Mouse (Mus musculus): ENCODE results near the gene 1700003E16Rik. TPM values are rescaled to one million over a fixed set of nuclear protein-coding genes. Genes with fewer than 3 reads are reported as not detected.

The 1700003E16Rik gene
- polyA plus RNA-seq, 1 experiment from 2014 or later, result 0.77 TPM

GRCm38 (mm10) chr6:83208050-83208400, 51.8 kb downstream of the 1700003E16Rik start:
- no peak for ATAC-seq (ENCODE audit: insufficient number of reproducible peaks, insufficient read depth, low FRiP score, low read depth)
- 83% methylated on average over 2 of the region's 2 CpGs for WGBS
- H3K9me3 ChIP-seq (ENCODE audit: control insufficient read depth, low read depth, low read length), result no peaks in the 10 kb centered on the region
- no peak overlapping the region for H3K4me3 ChIP-seq (ENCODE audit: low read depth, low read length)
- H3K36me3 ChIP-seq (ENCODE audit: control insufficient read depth, insufficient read depth, low read length), result no peaks in the 10 kb centered on the region
- no peaks in the 10 kb centered on the region for H3K27me3 ChIP-seq (ENCODE audit: control insufficient read depth, insufficient read depth, low read length)
- peaks cover 11% of the 10 kb centered on the region; the same call in 1 of the 2 replicates for H3K4me1 ChIP-seq (ENCODE audit: control insufficient read depth, insufficient read depth, low read length)
- no peak overlapping the region for H3K9ac ChIP-seq (replicated peaks; ENCODE audit: low read depth, low read length)
- no peak overlapping the region for H3K27ac ChIP-seq (ENCODE audit: low read length)
- no peak overlapping the region for H3K4me2 ChIP-seq (replicated peaks; ENCODE audit: low read depth, low read length)

GRCm38 (mm10) chr6:83210495-83210894, 54.3 kb downstream of the 1700003E16Rik start:
- Histone ChIP-seq H3K9me3 (ENCODE audit: control insufficient read depth, low read depth, low read length) (no peaks in the 10 kb centered on the region), H3K27ac (ENCODE audit: low read length) (0 out of 2 replicates have a peak overlapping the region, but pooled peaks have one; percentile 10), H3K4me3 (ENCODE audit: low read depth, low read length) (no peak overlapping the region), H3K4me2 (replicated peaks; ENCODE audit: low read depth, low read length) (no peak overlapping the region), H3K36me3 (ENCODE audit: control insufficient read depth, insufficient read depth, low read length) (no peaks in the 10 kb centered on the region), H3K4me1 (ENCODE audit: control insufficient read depth, insufficient read depth, low read length) (peaks cover 11% of the 10 kb centered on the region; the same call in 1 of the 2 replicates), H3K9ac (replicated peaks; ENCODE audit: low read depth, low read length) (no peak overlapping the region), H3K27me3 (ENCODE audit: control insufficient read depth, insufficient read depth, low read length) (no peaks in the 10 kb centered on the region)
- 8% methylated on average over 2 of the region's 2 CpGs for WGBS
- 0 out of 2 replicates have a peak, but pooled peaks have one; percentile 20 for ATAC-seq (ENCODE audit: insufficient number of reproducible peaks, insufficient read depth, low FRiP score, low read depth)

DNA sequence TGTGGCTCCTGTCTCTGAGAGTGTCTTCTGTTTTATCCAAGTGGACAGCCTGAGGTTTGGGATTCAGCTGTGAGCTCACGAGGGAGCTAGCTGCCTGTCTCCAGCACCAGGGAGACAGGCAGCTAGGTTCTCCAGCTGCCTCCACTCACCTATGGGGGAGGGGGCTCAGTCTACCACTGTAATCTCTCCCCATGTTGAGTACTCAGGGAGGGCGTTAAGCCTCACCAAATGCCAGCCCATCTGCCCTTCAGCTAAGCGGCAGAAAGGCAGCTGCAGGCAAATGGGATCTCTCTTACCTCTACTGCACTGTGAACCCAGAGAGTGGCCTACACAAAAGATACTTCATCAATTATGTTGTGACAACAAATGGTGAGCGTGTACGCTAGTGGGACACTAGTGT, 55.3 kb downstream of the 1700003E16Rik start:
- Histone ChIP-seq H3K4me1 (ENCODE audit: control insufficient read depth, insufficient read depth, low read length) (peaks cover 8% of the 10 kb centered on the region; the same call in 1 of the 2 replicates), H3K9ac (replicated peaks; ENCODE audit: low read depth, low read length) (no peak overlapping the region), H3K27me3 (ENCODE audit: control insufficient read depth, insufficient read depth, low read length) (no peaks in the 10 kb centered on the region), H3K36me3 (ENCODE audit: control insufficient read depth, insufficient read depth, low read length) (no peaks in the 10 kb centered on the region), H3K4me2 (replicated peaks; ENCODE audit: low read depth, low read length) (no peak overlapping the region; the same call in 1 of the 2 replicates), H3K9me3 (ENCODE audit: control insufficient read depth, low read depth, low read length) (no peaks in the 10 kb centered on the region), H3K27ac (ENCODE audit: low read length) (peak overlapping the region; percentile 7; the same call in 1 of the 2 replicates), H3K4me3 (ENCODE audit: low read depth, low read length) (no peak overlapping the region)
- 9% methylated on average over 5 of the region's 5 CpGs for WGBS
- ATAC-seq (ENCODE audit: insufficient number of reproducible peaks, insufficient read depth, low FRiP score, low read depth), result no peak; the same call in 1 of the 2 replicates

Other genes starting within 250 kb of the 1700003E16Rik start
- gene Sema4f, start 216.6 kb upstream of the 1700003E16Rik start, polyA plus RNA-seq (2014; fragmentation: Nextera tagmentation; extraction: Ambion mirVana), result 1.8 and 1.9 TPM in 2 replicates
- 0.35 and 0.87 TPM in 2 replicates for gene M1ap, start 209.5 kb upstream of the 1700003E16Rik start, polyA plus RNA-seq (2014; fragmentation: Nextera tagmentation; extraction: Ambion mirVana)
- gene Dok1, start 122.9 kb upstream of the 1700003E16Rik start, polyA plus RNA-seq (2014; fragmentation: Nextera tagmentation; extraction: Ambion mirVana), result 8.5 and 9.7 TPM in 2 replicates
- gene Loxl3, start 122.2 kb upstream of the 1700003E16Rik start, polyA plus RNA-seq (2014; fragmentation: Nextera tagmentation; extraction: Ambion mirVana), result 15.6 and 16.2 TPM in 2 replicates
- 135 and 154 TPM in 2 replicates for gene Aup1, start 101.9 kb upstream of the 1700003E16Rik start, polyA plus RNA-seq (2014; fragmentation: Nextera tagmentation; extraction: Ambion mirVana)
- gene Htra2, start 101.1 kb upstream of the 1700003E16Rik start, polyA plus RNA-seq (2014; fragmentation: Nextera tagmentation; extraction: Ambion mirVana), result 40.3 and 41.0 TPM in 2 replicates
- 4.2 and 4.5 TPM in 2 replicates for gene Dqx1, start 98.6 kb upstream of the 1700003E16Rik start, polyA plus RNA-seq (2014; fragmentation: Nextera tagmentation; extraction: Ambion mirVana)
- gene Tlx2, start 86.1 kb upstream of the 1700003E16Rik start, polyA plus RNA-seq (2014; fragmentation: Nextera tagmentation; extraction: Ambion mirVana), result 8.4 and 9.2 TPM in 2 replicates
- 33.0 and 38.8 TPM in 2 replicates for gene Pcgf1, start 78.5 kb upstream of the 1700003E16Rik start, polyA plus RNA-seq (2014; fragmentation: Nextera tagmentation; extraction: Ambion mirVana)
- 1.2 and 1.8 TPM in 2 replicates for gene Lbx2, start 70.0 kb upstream of the 1700003E16Rik start, polyA plus RNA-seq (2014; fragmentation: Nextera tagmentation; extraction: Ambion mirVana)
- gene Ccdc142, start 54.8 kb upstream of the 1700003E16Rik start, polyA plus RNA-seq (2014; fragmentation: Nextera tagmentation; extraction: Ambion mirVana), result 2.0 and 3.5 TPM in 2 replicates
- 1.7 and 2.0 TPM in 2 replicates for gene Gm42688, start 54.8 kb upstream of the 1700003E16Rik start, polyA plus RNA-seq (2014; fragmentation: Nextera tagmentation; extraction: Ambion mirVana)
- 114 and 129 TPM in 2 replicates for gene Mrpl53, start 47.4 kb upstream of the 1700003E16Rik start, polyA plus RNA-seq (2014; fragmentation: Nextera tagmentation; extraction: Ambion mirVana)
- gene Mogs, start 40.9 kb upstream of the 1700003E16Rik start, polyA plus RNA-seq (2014; fragmentation: Nextera tagmentation; extraction: Ambion mirVana), result 24.4 and 31.2 TPM in 2 replicates
- gene Wbp1, start 34.8 kb upstream of the 1700003E16Rik start, polyA plus RNA-seq (2014; fragmentation: Nextera tagmentation; extraction: Ambion mirVana), result 91.3 and 99.6 TPM in 2 replicates
- 13.6 and 16.5 TPM in 2 replicates for gene Ino80b, start 31.0 kb upstream of the 1700003E16Rik start, polyA plus RNA-seq (2014; fragmentation: Nextera tagmentation; extraction: Ambion mirVana)
- gene Rtkn, start 20.9 kb upstream of the 1700003E16Rik start, polyA plus RNA-seq (2014; fragmentation: Nextera tagmentation; extraction: Ambion mirVana), result 18.8 and 19.2 TPM in 2 replicates
- 5.3 and 5.8 TPM in 2 replicates for gene Wdr54, start within 50 bp of the 1700003E16Rik start, polyA plus RNA-seq (2014; fragmentation: Nextera tagmentation; extraction: Ambion mirVana)
- 70.4 and 73.9 TPM in 2 replicates for gene Dctn1, start 9.5 kb downstream of the 1700003E16Rik start, polyA plus RNA-seq (2014; fragmentation: Nextera tagmentation; extraction: Ambion mirVana)
- 0.34 and 0.38 TPM in 2 replicates for gene Slc4a5, start 63.4 kb downstream of the 1700003E16Rik start, polyA plus RNA-seq (2014; fragmentation: Nextera tagmentation; extraction: Ambion mirVana)
- gene Mthfd2, start 169.5 kb downstream of the 1700003E16Rik start, polyA plus RNA-seq (2014; fragmentation: Nextera tagmentation; extraction: Ambion mirVana), result 32.4 and 34.3 TPM in 2 replicates
- gene Mob1a, start 169.6 kb downstream of the 1700003E16Rik start, polyA plus RNA-seq (2014; fragmentation: Nextera tagmentation; extraction: Ambion mirVana), result 78.5 and 81.2 TPM in 2 replicates
- 118 and 123 TPM in 2 replicates for gene Bola3, start 192.7 kb downstream of the 1700003E16Rik start, polyA plus RNA-seq (2014; fragmentation: Nextera tagmentation; extraction: Ambion mirVana)

All from stomach, embryonic 14.5 days (tissue).